Mouse (Mus musculus): ENCODE results near the gene Iqschfp. TPM values are rescaled to one million over a fixed set of nuclear protein-coding genes. Genes with fewer than 3 reads are reported as not detected.

Iqschfp gene
- polyA plus RNA-seq, 1 experiment = not detected

GRCm38 (mm10) chr3:67947000-67947399 is 55.0 kb downstream of the Iqschfp start:
- Histone ChIP-seq H3K4me1 (no peaks in the 10 kb centered on the region), H3K27me3 (replicated peaks) (no peaks in the 10 kb centered on the region), H3K36me3 (replicated peaks; ENCODE audit: low read length) (no peaks in the 10 kb centered on the region), H3K9me3 (no peaks in the 10 kb centered on the region), H3K4me3 (replicated peaks) (no peak overlapping the region)
- TF ChIP-seq GATA1 (IDR thresholded peaks at IDR 0.05; ENCODE audit: borderline replicate concordance, low read length) = no peak

- TF ChIP-seq GATA1 (IDR thresholded peaks at IDR 0.05; ENCODE audit: borderline replicate concordance, low read length) = no peak
- TF ChIP-seq FLI1 (IDR thresholded peaks at IDR 0.05; ENCODE audit: low read length) = no peak
- Histone ChIP-seq H3K4me3 (replicated peaks) (no peak overlapping the region), H3K27me3 (replicated peaks) (no peaks in the 10 kb centered on the region), H3K36me3 (replicated peaks; ENCODE audit: low read length) (no peaks in the 10 kb centered on the region), H3K4me1 (no peaks in the 10 kb centered on the region), H3K9me3 (0 out of 2 replicates have a peak, but pooled peaks cover 4% of the 10 kb centered on the region)
These were observed 60.5 kb downstream of the Iqschfp start for GRCm38 (mm10) chr3:67952517-67952940.

GRCm38 (mm10) chr3:67954459-67955065 is 62.5 kb downstream of the Iqschfp start:
- Histone ChIP-seq H3K27me3 (replicated peaks) (no peaks in the 10 kb centered on the region), H3K4me1 (no peaks in the 10 kb centered on the region), H3K36me3 (replicated peaks; ENCODE audit: low read length) (no peaks in the 10 kb centered on the region), H3K9me3 (0 out of 2 replicates have a peak, but pooled peaks cover 4% of the 10 kb centered on the region), H3K4me3 (replicated peaks) (no peak overlapping the region)
- TF ChIP-seq GATA1 (IDR thresholded peaks at IDR 0.05; ENCODE audit: borderline replicate concordance, low read length) = no peak
- no peak for TF ChIP-seq FLI1 (IDR thresholded peaks at IDR 0.05; ENCODE audit: low read length)

GRCm38 (mm10) chr3:67959672-67960071 is 67.6 kb downstream of the Iqschfp start:
- Histone ChIP-seq H3K9me3 (no peaks in the 10 kb centered on the region), H3K4me3 (replicated peaks) (no peak overlapping the region), H3K36me3 (replicated peaks; ENCODE audit: low read length) (no peaks in the 10 kb centered on the region), H3K27me3 (replicated peaks) (no peaks in the 10 kb centered on the region), H3K4me1 (no peaks in the 10 kb centered on the region)
- no peak for TF ChIP-seq FLI1 (IDR thresholded peaks at IDR 0.05; ENCODE audit: low read length)
- TF ChIP-seq GATA1 (IDR thresholded peaks at IDR 0.05; ENCODE audit: borderline replicate concordance, low read length) = no peak

GRCm38 (mm10) chr3:67960133-67960532 is 68.1 kb downstream of the Iqschfp start:
- H3K36me3 ChIP-seq (replicated peaks; ENCODE audit: low read length) = no peaks in the 10 kb centered on the region
- TF ChIP-seq GATA1 (IDR thresholded peaks at IDR 0.05; ENCODE audit: borderline replicate concordance, low read length) = no peak
- H3K27me3 ChIP-seq (replicated peaks) = no peaks in the 10 kb centered on the region
- H3K4me3 ChIP-seq (replicated peaks) = no peak overlapping the region
- no peaks in the 10 kb centered on the region for H3K4me1 ChIP-seq
- H3K9me3 ChIP-seq = no peaks in the 10 kb centered on the region

- Histone ChIP-seq H3K4me3 (replicated peaks) (no peak overlapping the region), H3K27me3 (replicated peaks) (no peaks in the 10 kb centered on the region), H3K9me3 (no peaks in the 10 kb centered on the region), H3K4me1 (no peaks in the 10 kb centered on the region), H3K36me3 (replicated peaks; ENCODE audit: low read length) (no peaks in the 10 kb centered on the region)
- TF ChIP-seq FLI1 (IDR thresholded peaks at IDR 0.05; ENCODE audit: low read length) = no peak
- no peak for TF ChIP-seq GATA1 (IDR thresholded peaks at IDR 0.05; ENCODE audit: borderline replicate concordance, low read length)
These were observed 68.7 kb downstream of the Iqschfp start for GRCm38 (mm10) chr3:67960727-67961126.

- TF ChIP-seq FLI1 (IDR thresholded peaks at IDR 0.05; ENCODE audit: low read length) (no peak), GATA1 (IDR thresholded peaks at IDR 0.05; ENCODE audit: borderline replicate concordance, low read length) (no peak)
- Histone ChIP-seq H3K4me1 (no peaks in the 10 kb centered on the region), H3K9me3 (no peaks in the 10 kb centered on the region), H3K27me3 (replicated peaks) (no peaks in the 10 kb centered on the region), H3K36me3 (replicated peaks; ENCODE audit: low read length) (no peaks in the 10 kb centered on the region), H3K4me3 (replicated peaks) (no peak overlapping the region)
These were observed 70.1 kb downstream of the Iqschfp start for GRCm38 (mm10) chr3:67961934-67962639.

- Histone ChIP-seq H3K4me1 (no peaks in the 10 kb centered on the region), H3K27me3 (replicated peaks) (no peaks in the 10 kb centered on the region), H3K9me3 (peaks cover 9% of the 10 kb centered on the region), H3K4me3 (replicated peaks) (no peak overlapping the region), H3K36me3 (replicated peaks; ENCODE audit: low read length) (no peaks in the 10 kb centered on the region)
- TF ChIP-seq GATA1 (IDR thresholded peaks at IDR 0.05; ENCODE audit: borderline replicate concordance, low read length) (no peak), FLI1 (IDR thresholded peaks at IDR 0.05; ENCODE audit: low read length) (no peak)
These were observed 82.4 kb downstream of the Iqschfp start for GRCm38 (mm10) chr3:67974340-67974998.

GRCm38 (mm10) chr3:67980006-67980405 is 88.0 kb downstream of the Iqschfp start:
- no peaks in the 10 kb centered on the region for H3K36me3 ChIP-seq (replicated peaks; ENCODE audit: low read length)
- H3K4me1 ChIP-seq = no peaks in the 10 kb centered on the region
- TF ChIP-seq FLI1 (IDR thresholded peaks at IDR 0.05; ENCODE audit: low read length) (no peak), GATA1 (IDR thresholded peaks at IDR 0.05; ENCODE audit: borderline replicate concordance, low read length) (no peak)
- no peaks in the 10 kb centered on the region for H3K27me3 ChIP-seq (replicated peaks)
- H3K9me3 ChIP-seq = 0 out of 2 replicates have a peak, but pooled peaks cover 3% of the 10 kb centered on the region
- H3K4me3 ChIP-seq (replicated peaks) = no peak overlapping the region

- no peak for TF ChIP-seq FLI1 (IDR thresholded peaks at IDR 0.05; ENCODE audit: low read length)
- TF ChIP-seq GATA1 (IDR thresholded peaks at IDR 0.05; ENCODE audit: borderline replicate concordance, low read length) = no peak
- Histone ChIP-seq H3K36me3 (replicated peaks; ENCODE audit: low read length) (no peaks in the 10 kb centered on the region), H3K4me1 (no peaks in the 10 kb centered on the region), H3K9me3 (0 out of 2 replicates have a peak, but pooled peaks cover 3% of the 10 kb centered on the region), H3K4me3 (replicated peaks) (no peak overlapping the region), H3K27me3 (replicated peaks) (no peaks in the 10 kb centered on the region)
These were observed 91.3 kb downstream of the Iqschfp start for GRCm38 (mm10) chr3:67983329-67983728.

Measured in megakaryocyte, embryonic 14.5 days (primary cell).